Comparison of ENCODE assay signal across 18 mouse cellular contexts in the genomic region with DNA sequence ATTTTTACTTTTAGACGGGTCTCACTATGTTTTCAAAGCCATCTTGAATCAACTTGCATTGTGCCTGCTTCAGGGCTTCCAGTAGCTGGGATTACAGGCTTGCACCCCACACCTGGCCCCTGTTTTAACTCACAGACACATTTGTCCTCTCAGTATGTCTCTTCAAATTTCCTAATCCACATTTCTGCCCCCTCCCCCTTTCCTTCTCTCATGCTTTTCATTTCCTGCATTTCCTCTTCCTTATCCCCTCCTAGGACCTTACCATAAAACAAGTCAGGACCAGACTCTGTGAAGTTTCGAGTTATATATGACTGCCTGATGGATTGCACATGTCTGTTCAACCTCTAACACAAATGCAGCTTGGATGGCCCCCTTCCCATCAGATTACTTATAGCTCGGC.
"Had no signal": no experiment of that assay in that cellular context is flagged by ENCODE, and none has a peak within 500 bp of the region (broad histone marks: within the 10 kb centered on the region; RNA-seq: fewer than 3 reads in every experiment).

No protein-coding gene starts in this region.

- H3K4me2 ChIP-seq: kidney, embryonic 15.5 days; liver, embryonic 13.5 days; midbrain, embryonic 11.5 days; neural tube, embryonic 12.5 days; neural tube, embryonic 15.5 days had no signal

- DNase-seq: kidney, adult 11 months; kidney, adult 8-10 months; kidney, postnatal 36 days; left cerebral cortex, postnatal 4 days; liver, embryonic 13.5 days; lung, adult 2 months; lung, postnatal 14 days; lung, postnatal 4 days; midbrain, embryonic 14.5 days; right cerebral cortex, adult 18-20 months; right cerebral cortex, postnatal 14 days; right cerebral cortex, postnatal 4 days; thymus, postnatal 25 days had no signal

- H3K4me1 ChIP-seq: liver, embryonic 13.5 days; neural tube, embryonic 12.5 days; neural tube, embryonic 15.5 days had no signal

- H3K27me3 ChIP-seq: liver, embryonic 13.5 days; neural tube, embryonic 12.5 days; neural tube, embryonic 15.5 days had no signal

- H3K9me3 ChIP-seq: kidney, embryonic 15.5 days; liver, embryonic 13.5 days; neural tube, embryonic 12.5 days; neural tube, embryonic 15.5 days had no signal

- H3K36me3 ChIP-seq: kidney, embryonic 15.5 days; liver, embryonic 13.5 days; neural tube, embryonic 12.5 days; neural tube, embryonic 15.5 days had no signal

- H3K9ac ChIP-seq: kidney, embryonic 15.5 days; liver, embryonic 13.5 days; neural tube, embryonic 12.5 days; neural tube, embryonic 15.5 days had no signal

- H3K4me3 ChIP-seq: kidney, embryonic 15.5 days; liver, embryonic 13.5 days; neural tube, embryonic 12.5 days; neural tube, embryonic 15.5 days had no signal

- H3K27ac ChIP-seq: kidney, embryonic 15.5 days; liver, embryonic 13.5 days; neural tube, embryonic 12.5 days; neural tube, embryonic 15.5 days; stomach, postnatal 0 days had no signal
